Mouse (Mus musculus): ENCODE data around the gene Ccser1.

DNA sequence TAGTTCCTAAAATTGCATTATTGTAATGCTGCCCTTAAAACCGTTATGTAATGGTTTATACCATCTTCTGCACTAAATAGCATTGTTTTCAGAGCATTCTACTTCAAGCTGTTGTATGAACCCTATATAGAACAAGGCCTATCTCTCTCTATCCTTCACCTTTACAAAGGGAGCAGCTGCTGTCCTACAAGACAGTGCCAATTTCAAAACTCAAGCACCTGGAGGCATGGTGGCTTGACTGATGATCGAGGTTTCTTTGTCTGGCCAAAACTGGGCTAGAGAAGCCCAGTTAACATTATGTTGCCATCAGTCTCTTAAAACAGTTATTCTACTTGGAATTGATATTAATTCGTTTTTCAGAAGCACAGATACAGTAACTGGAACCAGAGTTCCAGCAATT is 1160.2 kb downstream of the Ccser1 start:
- TF ChIP-seq CTCF (IDR thresholded peaks at IDR 0.05; ENCODE audit: low read depth, low read length), result no peak
- no peak for TF ChIP-seq POLR2A (IDR thresholded peaks at IDR 0.05; ENCODE audit: extremely low read depth, insufficient read depth, low read length)
